Mouse (Mus musculus): ENCODE data around the gene Prrc2a.

DNA sequence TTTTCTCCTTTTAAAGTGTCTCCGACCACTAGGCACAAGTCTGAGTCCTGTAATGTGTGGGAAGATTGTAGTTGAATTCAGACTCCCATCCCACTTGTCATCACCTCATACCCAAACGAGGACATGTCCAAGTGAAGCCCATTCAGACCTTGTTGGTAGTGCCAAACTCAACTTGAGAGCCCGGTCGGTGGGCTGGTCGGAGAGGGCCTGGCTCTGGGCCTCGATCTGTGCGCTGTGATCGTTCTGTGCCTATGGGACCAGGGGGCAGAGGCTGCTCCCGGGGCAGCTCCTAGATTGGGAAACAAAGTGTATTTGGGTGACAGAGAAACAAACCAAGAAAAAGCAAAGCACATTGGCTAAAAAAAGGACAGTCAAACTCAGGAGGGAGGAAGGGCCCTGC lies 11.6 kb downstream of the Prrc2a start:
- TF ChIP-seq CTCF (IDR thresholded peaks at IDR 0.05; ENCODE audit: borderline replicate concordance, control insufficient read depth, extremely low read depth, insufficient read depth, low read length, poor library complexity) (no peak), POLR2A (IDR thresholded peaks at IDR 0.05; ENCODE audit: control insufficient read depth, extremely low read depth, insufficient read depth, low read length, poor library complexity) (no peak)
